Mouse (Mus musculus) CH12F3 (cell line): Measurements from ENCODE around the gene Nmb.

Source experiments
- in situ Hi-C: fragments of 300-500 bp; cut with MboI; formaldehyde crosslinking; loops from 2 replicates; pipeline ENCODE4 v1.14.3; 2020; ENCODE audit warnings: low sequenced_read_pairs

Gene Nmb

GRCm38 (mm10) chr7:80862475-80862874, 42.4 kb downstream of the Nmb start:
- in situ Hi-C loops: no loop called here

- in situ Hi-C loops: no loop called here
Measured at GRCm38 (mm10) chr7:80860729-80861274, 44.1 kb downstream of the Nmb start, which contains the start of gene Zscan2. TSS of gene Zscan2 (plus strand) at chr7:80860920.

- in situ Hi-C loops: no loop called here
Measured at GRCm38 (mm10) chr7:80860227-80860626, 44.6 kb downstream of the Nmb start.

GRCm38 (mm10) chr7:80857181-80857580, 47.7 kb downstream of the Nmb start:
- in situ Hi-C loops: loop anchor here (5.0 kb wide), 1 partner anchor 300 kb away; no protein-coding TSS in a partner anchor

- in situ Hi-C loops: loop anchor here (5.0 kb wide), 1 partner anchor 302 kb away; no protein-coding TSS in a partner anchor
Measured at GRCm38 (mm10) chr7:80855316-80855715, 49.6 kb downstream of the Nmb start.

- in situ Hi-C loops: loop anchor here (5.0 kb wide), 1 partner anchor 121 kb away; no protein-coding TSS in a partner anchor
Measured at GRCm38 (mm10) chr7:80853218-80853617, 51.7 kb downstream of the Nmb start.
